Mouse (Mus musculus) liver, embryonic 11.5 days (tissue): Measurements from ENCODE around the gene Dag1. TPM values are rescaled to one million over a fixed set of nuclear protein-coding genes. Genes with fewer than 3 reads are reported as not detected.
A peak's percentile ranks its signal among the peaks of the same experiment; 100 is the strongest.

Experiments
- ATAC-seq: fragments of 200-750 bp; cut with Nextera tagmentation; replicated peaks from 2 replicates; pipeline ENCODE4 v1.8.0; 2017; ENCODE audit warnings: moderate number of reproducible peaks, mild to moderate bottlenecking, moderate TSS enrichment, moderate library complexity; ENCODE audit not compliant: low FRiP score
- DNase-seq: peaks from one replicate; pipeline ENCODE4 v3.0.0-alpha.2; 2017; ENCODE audit warnings: low spot score
- H3K27ac ChIP-seq: fragments of 300-500 bp; sonication (generic); 2 replicates; pipeline ENCODE4 v1.5.1; 2014; ENCODE audit warnings: mild to moderate bottlenecking, low read depth, low read length, control low read depth
- H3K27me3 ChIP-seq: fragments of 300-500 bp; sonication (generic); replicated peaks from 2 replicates; pipeline ENCODE4 v1.6.1; 2014; ENCODE audit warnings: low read length, mixed read lengths; ENCODE audit not compliant: control insufficient read depth, insufficient read depth
- H3K36me3 ChIP-seq: fragments of 300-500 bp; sonication (generic); 2 replicates; pipeline ENCODE4 v1.6.1; 2014; ENCODE audit warnings: mild to moderate bottlenecking, low read length, moderate library complexity, mixed read lengths; ENCODE audit not compliant: control insufficient read depth, insufficient read depth
- H3K4me1 ChIP-seq: fragments of 300-500 bp; sonication (generic); replicated peaks from 2 replicates; pipeline ENCODE4 v1.6.1; 2014; ENCODE audit warnings: low read length, mixed read lengths; ENCODE audit not compliant: control insufficient read depth, insufficient read depth
- H3K4me2 ChIP-seq: fragments of 300-500 bp; sonication (generic); 2 replicates; pipeline ENCODE4 v1.6.1; 2014; ENCODE audit warnings: mild to moderate bottlenecking, control low read depth, moderate library complexity
- H3K4me3 ChIP-seq: fragments of 300-500 bp; sonication (generic); 2 replicates; pipeline ENCODE4 v1.5.1; 2014; ENCODE audit warnings: low read depth, low read length, control low read depth
- H3K9ac ChIP-seq: fragments of 300-500 bp; sonication (generic); 2 replicates; pipeline ENCODE4 v1.6.1; 2014; ENCODE audit warnings: low read depth, low read length, control low read depth
- H3K9me3 ChIP-seq: fragments of 300-500 bp; sonication (generic); 2 replicates; pipeline ENCODE4 v1.6.1; 2016; ENCODE audit warnings: low read length, inconsistent platforms, mixed read lengths; ENCODE audit not compliant: control insufficient read depth
- WGBS: fragments of 180-500 bp; shearing (Covaris S2); extraction: QIAGEN DNeasy Blood & Tissue Kit; methylation state at CpG from one replicate; pipeline ENCODE4 v1.1.7; 2014; 5-methylcytosine and 5-hydroxymethylcytosine counted together
- polyA plus RNA-seq: library from polyadenylated mRNA; unstranded; fragments of >200 nt; fragmentation: Nextera tagmentation; extraction: Ambion mirVana; gene quantifications from 2 replicates; pipeline ENCODE4 v1.2.1, GENCODE M21; 2014

The Dag1 gene
- polyA plus RNA-seq, 1 experiment from 2014 or later: 41.1 TPM

DNA sequence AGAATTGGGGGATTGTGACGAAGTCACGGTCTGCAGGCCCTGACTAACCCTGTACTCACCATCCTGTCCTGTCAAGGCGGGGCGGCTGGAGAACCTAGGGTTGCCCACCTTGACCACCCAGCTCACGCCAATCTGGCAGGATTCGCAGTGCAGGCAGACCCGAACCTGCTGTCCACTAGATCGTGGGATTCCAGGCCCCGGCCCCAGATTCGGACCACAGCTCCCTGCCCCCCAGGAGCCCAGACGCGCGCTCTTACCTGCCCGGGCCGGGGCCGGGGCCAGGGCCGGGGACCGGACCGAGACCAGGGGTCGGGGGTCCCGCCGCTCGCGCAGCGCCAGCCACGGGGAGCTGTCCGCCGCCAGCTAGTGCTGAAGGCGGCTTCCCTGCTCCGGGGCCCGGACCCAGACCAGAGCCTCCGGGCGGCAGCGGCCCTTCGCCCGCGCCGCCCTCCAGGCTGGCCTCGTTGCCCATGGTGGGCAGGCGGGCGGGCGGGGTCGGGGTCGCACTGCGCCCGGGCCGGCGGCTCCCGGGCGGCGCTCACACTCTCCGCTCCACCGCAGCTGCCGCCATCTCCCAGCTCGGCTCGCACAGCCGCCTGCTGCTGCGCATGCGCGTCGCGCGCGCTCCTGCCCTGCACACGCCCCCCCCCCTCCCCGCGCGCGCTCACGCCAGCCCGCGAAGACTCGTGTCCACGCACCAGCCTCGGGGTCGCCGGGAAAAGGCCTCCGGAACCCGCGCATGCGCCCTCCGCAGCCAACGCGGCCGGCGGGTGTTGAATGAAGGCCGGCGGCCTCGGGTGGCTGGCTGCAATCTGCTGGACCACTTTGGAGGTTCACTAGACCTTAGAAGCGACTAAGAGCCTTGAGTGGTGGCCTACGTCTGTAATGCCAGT is 73.7 kb downstream of the Dag1 start, which contains the start of gene Bsn:
Bsn (minus strand) TSS at position 598 of the 893 bp plus-strand sequence.
- DNase-seq (peak; percentile 70), ATAC-seq (0 out of 2 replicates have a peak, but pooled peaks have one; percentile 29)
- Histone ChIP-seq H3K4me1 (0 out of 2 replicates have a peak, but pooled peaks cover 3% of the 10 kb centered on the region), H3K9me3 (no peaks in the 10 kb centered on the region), H3K27ac (no peak within 1 kb of the TSS), H3K36me3 (no peaks in the 10 kb centered on the region), H3K9ac (no peak within 1 kb of the TSS), H3K27me3 (peaks cover 45% of the 10 kb centered on the region), H3K4me3 (peak within 1 kb of the TSS; percentile 63), H3K4me2 (peak within 1 kb of the TSS; percentile 97)
- 3% methylated on average over 83 of the region's 91 CpGs for WGBS

DNA sequence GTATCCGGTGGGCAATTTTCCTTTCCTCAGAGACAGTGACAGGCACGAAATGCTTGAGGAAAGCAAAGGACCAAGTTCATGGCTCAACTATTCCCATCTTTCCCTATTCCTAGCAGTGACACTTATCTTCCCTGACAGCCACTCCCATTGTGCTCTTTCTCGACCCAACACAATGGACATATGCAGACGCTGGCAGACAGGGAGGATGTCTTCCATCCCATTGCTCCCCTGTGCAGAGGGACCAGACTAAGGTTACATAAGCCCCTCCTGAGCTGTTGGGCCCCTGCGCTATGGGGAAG is 74.3 kb downstream of the Dag1 start:
- no peak for ATAC-seq
- Histone ChIP-seq H3K4me3 (peak overlapping the region; percentile 63), H3K9me3 (no peaks in the 10 kb centered on the region), H3K9ac (no peak overlapping the region), H3K4me1 (0 out of 2 replicates have a peak, but pooled peaks cover 3% of the 10 kb centered on the region), H3K27ac (no peak overlapping the region), H3K27me3 (peaks cover 45% of the 10 kb centered on the region), H3K36me3 (no peaks in the 10 kb centered on the region), H3K4me2 (peak overlapping the region; percentile 97)
- 44% methylated on average over 5 of the region's 5 CpGs for WGBS
- DNase-seq: no peak

DNA sequence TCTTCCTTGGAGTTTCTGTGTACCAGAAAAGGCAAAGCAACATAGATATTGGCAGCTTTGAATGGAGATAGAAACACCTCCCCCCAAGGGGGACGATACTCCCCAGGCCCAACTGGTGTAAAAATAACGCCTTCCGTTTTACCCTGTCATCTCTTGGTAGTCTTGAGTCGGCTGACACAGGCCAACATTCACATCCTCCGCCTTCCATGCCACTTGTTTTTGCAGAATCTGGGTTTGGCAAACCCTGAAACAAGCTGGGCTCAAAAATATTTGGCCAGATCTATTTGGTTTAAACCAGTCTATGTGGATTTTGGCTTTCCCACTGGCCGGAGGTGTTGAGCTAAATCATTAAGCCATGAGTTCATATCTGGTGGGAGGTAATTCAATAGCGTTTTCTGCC is 74.7 kb downstream of the Dag1 start:
- H3K4me3 ChIP-seq: no peak overlapping the region; the same call in 1 of the 2 replicates
- WGBS: 78% methylated on average over 7 of the region's 7 CpGs
- no peaks in the 10 kb centered on the region for H3K9me3 ChIP-seq
- H3K4me2 ChIP-seq: no peak overlapping the region
- no peak overlapping the region for H3K27ac ChIP-seq
- ATAC-seq: no peak
- H3K27me3 ChIP-seq: peaks cover 45% of the 10 kb centered on the region
- H3K9ac ChIP-seq: no peak overlapping the region
- no peak for DNase-seq
- 0 out of 2 replicates have a peak, but pooled peaks cover 3% of the 10 kb centered on the region for H3K4me1 ChIP-seq
- no peaks in the 10 kb centered on the region for H3K36me3 ChIP-seq

DNA sequence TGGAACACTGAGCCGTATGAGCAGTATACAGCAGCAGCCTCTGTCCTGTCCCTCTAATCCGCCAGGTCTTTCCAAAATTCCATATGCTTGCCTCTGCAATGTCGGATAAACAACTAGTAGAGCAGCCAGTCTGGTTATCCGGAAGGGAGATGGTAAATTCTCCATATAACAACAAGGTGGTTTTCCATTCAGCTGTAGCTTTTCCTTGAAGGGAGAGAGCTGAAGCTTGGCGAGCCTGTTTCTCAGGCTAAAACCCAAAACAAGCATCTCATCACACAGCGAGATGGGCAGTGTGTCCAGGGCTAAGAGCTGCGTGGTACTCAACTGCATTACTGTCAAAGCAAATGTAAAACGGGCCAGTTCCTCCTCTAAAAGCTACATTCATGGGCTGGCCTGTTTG is 75.2 kb downstream of the Dag1 start:
- H3K27me3 ChIP-seq: peaks cover 45% of the 10 kb centered on the region
- DNase-seq (no peak), ATAC-seq (no peak)
- H3K4me3 ChIP-seq: no peak overlapping the region
- H3K9me3 ChIP-seq: no peaks in the 10 kb centered on the region
- no peak overlapping the region for H3K9ac ChIP-seq
- 73% methylated on average over 8 of the region's 8 CpGs for WGBS
- 0 out of 2 replicates have a peak, but pooled peaks cover 3% of the 10 kb centered on the region for H3K4me1 ChIP-seq
- H3K36me3 ChIP-seq: no peaks in the 10 kb centered on the region
- H3K4me2 ChIP-seq: no peak overlapping the region
- no peak overlapping the region for H3K27ac ChIP-seq

DNA sequence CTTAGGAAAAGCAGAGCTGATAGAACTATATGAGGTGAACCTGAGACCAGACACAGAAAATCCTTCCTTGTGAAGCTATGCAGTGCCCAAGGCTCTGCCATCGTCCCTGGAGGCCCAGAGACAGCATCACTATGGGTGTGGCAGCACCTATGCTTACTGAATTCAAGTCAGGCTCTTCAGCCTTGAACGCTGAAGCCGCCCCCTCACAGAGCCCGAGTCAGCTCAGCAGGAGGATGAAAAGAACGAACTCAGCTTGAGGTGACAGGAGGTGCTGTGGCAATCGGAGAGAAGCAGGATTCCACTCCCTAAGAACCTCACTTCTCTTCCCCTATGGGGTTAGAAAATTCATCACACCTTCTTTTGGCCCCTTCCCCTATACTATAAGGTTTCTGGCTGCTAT is 76.1 kb downstream of the Dag1 start:
- Histone ChIP-seq H3K27me3 (peaks cover 45% of the 10 kb centered on the region), H3K4me1 (0 out of 2 replicates have a peak, but pooled peaks cover 3% of the 10 kb centered on the region), H3K9ac (no peak overlapping the region), H3K36me3 (no peaks in the 10 kb centered on the region), H3K4me2 (no peak overlapping the region), H3K4me3 (no peak overlapping the region), H3K9me3 (no peaks in the 10 kb centered on the region), H3K27ac (no peak overlapping the region)
- WGBS: 33% methylated on average over 6 of the region's 6 CpGs
- DNase-seq: no peak
- no peak for ATAC-seq

DNA sequence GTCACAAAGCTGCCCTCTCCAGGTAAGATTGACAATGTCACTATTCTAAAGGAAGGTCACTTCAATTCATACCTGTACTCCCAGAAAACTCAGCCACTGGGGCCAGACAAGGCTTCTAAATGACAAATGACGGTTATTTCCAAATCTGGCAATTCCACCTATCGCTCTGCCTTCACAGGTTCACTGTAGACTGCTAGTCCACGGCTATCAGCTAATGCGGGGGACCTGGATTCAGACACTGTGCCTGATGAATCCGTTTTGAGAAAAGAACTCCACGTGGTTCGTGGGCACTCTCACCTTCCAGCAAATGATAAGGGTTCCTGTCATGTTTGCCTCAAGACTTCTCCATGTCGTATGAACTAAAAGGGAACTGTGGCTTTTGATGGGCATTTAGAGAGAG is 78.0 kb downstream of the Dag1 start:
- H3K4me3 ChIP-seq: no peak overlapping the region
- H3K27me3 ChIP-seq: peaks cover 34% of the 10 kb centered on the region
- DNase-seq (no peak), ATAC-seq (no peak)
- 0 out of 2 replicates have a peak, but pooled peaks cover 3% of the 10 kb centered on the region for H3K4me1 ChIP-seq
- no peak overlapping the region for H3K27ac ChIP-seq
- H3K9ac ChIP-seq: no peak overlapping the region
- no peaks in the 10 kb centered on the region for H3K36me3 ChIP-seq
- no peaks in the 10 kb centered on the region for H3K9me3 ChIP-seq
- H3K4me2 ChIP-seq: no peak overlapping the region
- 69% methylated on average over 8 of the region's 8 CpGs for WGBS

DNA sequence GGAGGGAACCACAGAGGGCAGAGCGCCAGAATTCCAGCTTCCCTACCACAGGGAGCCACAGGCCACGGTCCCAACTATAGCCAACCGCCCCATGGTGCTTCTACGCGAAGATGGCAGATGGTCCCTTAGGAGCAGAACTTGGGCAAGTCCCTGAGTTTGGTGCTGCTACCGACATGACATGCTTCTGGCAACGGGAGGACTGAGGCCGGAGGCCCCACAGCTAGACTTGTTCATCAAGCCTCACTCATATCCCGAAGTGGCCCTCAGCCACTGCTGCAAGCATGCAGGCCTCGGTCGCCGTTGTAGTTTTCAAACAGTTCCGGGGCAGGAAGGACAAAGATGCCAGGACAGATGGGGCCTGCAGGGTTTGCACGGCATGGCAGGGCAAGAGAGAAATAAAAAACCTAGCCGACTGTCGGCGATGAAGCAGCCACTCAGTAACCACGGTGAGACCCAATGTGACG is 80.2 kb downstream of the Dag1 start:
- Histone ChIP-seq H3K4me3 (no peak overlapping the region), H3K4me1 (no peaks in the 10 kb centered on the region), H3K27me3 (peaks cover 12% of the 10 kb centered on the region), H3K36me3 (no peaks in the 10 kb centered on the region), H3K9me3 (no peaks in the 10 kb centered on the region), H3K9ac (no peak overlapping the region), H3K4me2 (no peak overlapping the region), H3K27ac (no peak overlapping the region)
- 85% methylated on average over 19 of the region's 19 CpGs for WGBS
- DNase-seq (no peak), ATAC-seq (no peak)

DNA sequence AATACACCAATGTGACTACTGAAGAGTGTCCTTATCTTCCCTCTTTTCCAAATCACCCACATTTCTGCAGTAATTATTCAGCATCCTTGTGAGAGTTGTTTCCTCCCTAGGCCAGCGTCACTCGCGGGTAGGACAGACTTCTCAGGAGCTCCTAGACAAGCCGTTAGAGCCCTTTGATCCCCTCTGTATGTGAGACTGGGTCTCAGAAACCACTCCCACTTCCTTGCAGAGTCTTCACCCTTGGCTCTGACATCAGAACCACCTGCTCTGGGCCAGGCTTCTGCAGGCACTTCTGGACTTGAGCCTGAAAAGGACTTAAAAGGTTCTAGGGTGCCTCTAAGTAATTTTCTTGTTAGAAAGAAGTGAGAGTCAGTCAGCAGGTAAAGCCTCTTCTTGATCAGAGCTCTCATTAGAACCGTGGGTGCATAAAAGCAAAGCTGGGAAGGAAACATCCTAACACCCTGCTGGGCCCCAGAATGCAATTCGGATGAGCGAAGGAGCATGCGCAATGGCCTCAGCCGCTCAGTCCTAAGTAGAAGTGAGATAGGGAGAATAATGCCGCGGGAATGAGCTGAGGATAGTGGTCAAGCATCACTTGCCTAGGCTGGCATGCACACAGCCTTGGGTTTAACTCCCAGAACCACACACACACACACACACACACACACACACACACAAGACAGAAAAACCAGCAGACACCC is 80.8 kb downstream of the Dag1 start:
- H3K4me2 ChIP-seq: no peak overlapping the region
- H3K27ac ChIP-seq: no peak overlapping the region
- WGBS: 67% methylated on average over 11 of the region's 11 CpGs
- no peaks in the 10 kb centered on the region for H3K36me3 ChIP-seq
- ATAC-seq (no peak), DNase-seq (no peak)
- H3K4me3 ChIP-seq: no peak overlapping the region
- no peak overlapping the region for H3K9ac ChIP-seq
- peaks cover 6% of the 10 kb centered on the region for H3K27me3 ChIP-seq
- H3K9me3 ChIP-seq: no peaks in the 10 kb centered on the region
- H3K4me1 ChIP-seq: no peaks in the 10 kb centered on the region
